Mouse (Mus musculus) megakaryocyte, embryonic 14.5 days (primary cell): ENCODE results near the gene Exoc3l2. TPM values are rescaled to one million over a fixed set of nuclear protein-coding genes. Genes with fewer than 3 reads are reported as not detected.
A peak's percentile ranks its signal among the peaks of the same experiment; 100 is the strongest.
"Not testable (repeated sequence)": the region's sequence is repeated elsewhere in the genome, so short reads cannot be mapped to it uniquely, and the experiment has no call there.

Experiments used
- H3K27me3 ChIP-seq: replicated peaks from 2 replicates; pipeline ENCODE3; 2012; ENCODE audit warnings: inconsistent platforms
- H3K36me3 ChIP-seq: replicated peaks from 2 replicates; pipeline ENCODE3; 2012; ENCODE audit warnings: low read length, inconsistent platforms, mixed read lengths
- H3K4me1 ChIP-seq: 2 replicates; pipeline ENCODE4 v1.6.1; 2012; ENCODE audit warnings: inconsistent platforms
- H3K4me3 ChIP-seq: replicated peaks from 2 replicates; pipeline ENCODE3; 2012; ENCODE audit warnings: moderate library complexity, mild to moderate bottlenecking, inconsistent platforms
- H3K9me3 ChIP-seq: 2 replicates; pipeline ENCODE4 v1.6.1; 2012; ENCODE audit warnings: inconsistent platforms
- FLI1 ChIP-seq: IDR thresholded peaks from 2 replicates; pipeline ENCODE4 v1.6.1; 2012; ENCODE audit warnings: low read length, inconsistent platforms, mixed read lengths
- GATA1 ChIP-seq: IDR thresholded peaks from 3 replicates; pipeline ENCODE4 v1.6.1; 2012; ENCODE audit warnings: mixed read lengths, low read length, inconsistent platforms, borderline replicate concordance
- polyA plus RNA-seq: library from polyadenylated mRNA; stranded (reverse); fragments of >175 nt; gene quantifications from 2 replicates; pipeline ENCODE4 v1.2.3, GENCODE M21; 2012; ENCODE audit warnings: low replicate concordance; ENCODE audit not compliant: insufficient read depth

The Exoc3l2 gene
- polyA plus RNA-seq, 1 experiment = 53.6 TPM

- TF ChIP-seq FLI1 (no peak), GATA1 (no peak)
- peaks cover 32% of the 10 kb centered on the region for H3K36me3 ChIP-seq
- H3K4me3 ChIP-seq = no peak overlapping the region
Observed at GRCm38 (mm10) chr7:19500420-19501363, 37.6 kb downstream of the Exoc3l2 start.

GRCm38 (mm10) chr7:19501658-19502057 is 38.5 kb downstream of the Exoc3l2 start:
- Histone ChIP-seq H3K36me3 (peaks cover 28% of the 10 kb centered on the region), H3K4me1 (peaks cover 57% of the 10 kb centered on the region), H3K9me3 (no peaks in the 10 kb centered on the region), H3K4me3 (no peak overlapping the region), H3K27me3 (no peaks in the 10 kb centered on the region)
- no peak for TF ChIP-seq GATA1
- no peak for TF ChIP-seq FLI1

More at GRCm38 (mm10) chr7:19500420-19501363, 37.6 kb downstream of the Exoc3l2 start:
- H3K9me3 ChIP-seq = no peaks in the 10 kb centered on the region
- peaks cover 59% of the 10 kb centered on the region for H3K4me1 ChIP-seq
- no peaks in the 10 kb centered on the region for H3K27me3 ChIP-seq

- Histone ChIP-seq H3K27me3 (no peaks in the 10 kb centered on the region), H3K4me3 (peak overlapping the region; percentile 26), H3K4me1 (peaks cover 60% of the 10 kb centered on the region), H3K9me3 (no peaks in the 10 kb centered on the region), H3K36me3 (peaks cover 22% of the 10 kb centered on the region)
- no peak for TF ChIP-seq GATA1
- no peak for TF ChIP-seq FLI1
Observed at GRCm38 (mm10) chr7:19503481-19504068, 40.4 kb downstream of the Exoc3l2 start.

DNA sequence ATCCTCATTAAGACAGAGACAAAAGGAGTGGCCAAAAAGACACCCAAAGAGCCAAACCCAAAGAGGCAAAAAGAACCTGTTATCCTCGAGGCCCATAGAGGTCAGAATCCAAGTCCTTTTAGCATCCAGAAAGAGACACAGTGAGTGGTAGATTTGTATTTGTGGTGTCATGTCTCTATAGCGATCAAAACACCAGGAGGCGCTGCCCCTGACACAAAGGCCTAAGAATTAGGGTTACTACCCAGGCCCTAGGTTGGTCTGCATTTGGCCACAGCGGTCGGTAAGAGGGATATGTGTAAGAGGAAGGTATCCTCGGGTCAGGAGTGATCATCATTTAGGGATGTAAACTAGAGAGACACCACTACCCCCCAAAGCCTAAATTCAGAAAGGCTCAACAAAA is 43.2 kb downstream of the Exoc3l2 start:
- peaks cover 32% of the 10 kb centered on the region for H3K36me3 ChIP-seq
- H3K4me1 ChIP-seq = peaks cover 56% of the 10 kb centered on the region
- no peaks in the 10 kb centered on the region for H3K27me3 ChIP-seq
- TF ChIP-seq GATA1 (no peak), FLI1 (no peak)
- H3K9me3 ChIP-seq = no peaks in the 10 kb centered on the region
- no peak overlapping the region for H3K4me3 ChIP-seq

- Histone ChIP-seq H3K4me1 (peaks cover 53% of the 10 kb centered on the region), H3K36me3 (peaks cover 39% of the 10 kb centered on the region), H3K27me3 (no peaks in the 10 kb centered on the region), H3K4me3 (peak overlapping the region; percentile 98), H3K9me3 (no peaks in the 10 kb centered on the region)
- TF ChIP-seq GATA1 (no peak), FLI1 (no peak)
Observed at GRCm38 (mm10) chr7:19506969-19507611, 44.0 kb downstream of the Exoc3l2 start.

- TF ChIP-seq GATA1 = no peak
- no peak for TF ChIP-seq FLI1
- no peaks in the 10 kb centered on the region for H3K9me3 ChIP-seq
- no peaks in the 10 kb centered on the region for H3K27me3 ChIP-seq
- H3K4me1 ChIP-seq = peaks cover 57% of the 10 kb centered on the region
- H3K36me3 ChIP-seq = peaks cover 42% of the 10 kb centered on the region
- H3K4me3 ChIP-seq = peak overlapping the region; percentile 98
Observed at GRCm38 (mm10) chr7:19507612-19507981, 44.5 kb downstream of the Exoc3l2 start.

DNA sequence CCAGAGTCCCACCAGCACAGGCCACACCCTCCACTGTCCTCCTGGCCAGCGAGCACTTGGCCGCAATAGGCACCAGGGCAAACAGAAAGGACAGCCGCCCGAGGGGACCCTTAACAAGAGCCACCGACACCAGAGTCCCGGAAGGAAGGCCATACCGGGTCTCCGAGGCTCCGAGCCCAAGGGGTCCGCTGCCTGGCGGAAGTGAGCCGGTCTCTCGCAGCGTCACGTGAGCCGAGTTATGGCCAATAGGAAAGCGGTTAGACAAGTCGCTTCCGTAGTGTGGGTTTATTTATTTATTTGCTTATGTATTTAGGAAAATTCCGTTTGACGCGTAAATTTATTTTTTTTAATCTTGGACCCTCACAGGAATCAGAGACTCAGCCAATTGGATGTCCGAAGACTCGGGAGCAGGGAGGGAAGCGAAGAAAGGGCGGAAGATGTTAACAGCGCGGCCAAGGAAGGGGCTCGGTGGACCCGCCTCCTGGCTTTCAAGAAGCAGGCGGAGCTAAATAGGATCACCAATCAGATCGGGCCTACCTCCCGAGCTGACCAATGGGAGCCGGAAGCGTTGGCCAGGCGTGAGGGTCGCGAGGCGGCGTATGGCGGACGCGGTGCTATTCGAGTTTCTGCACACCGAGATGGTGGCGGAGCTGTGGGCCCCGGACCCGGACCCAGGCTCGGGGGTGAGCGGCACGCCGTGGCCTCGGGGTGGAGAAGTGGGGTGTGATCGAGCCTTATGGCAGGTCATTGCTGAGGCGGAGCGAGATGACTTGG is 45.2 kb downstream of the Exoc3l2 start, which contains the start of the genes Bloc1s3 and Trappc6a:
Gene Bloc1s3, minus strand, starts transcription at position 218 of the 774 bp plus-strand sequence.
Gene Trappc6a, plus strand, starts transcription at position 246 of the 774 bp plus-strand sequence.
- Histone ChIP-seq H3K4me3 (peak within 1 kb of the TSS; percentile 98), H3K27me3 (no peaks in the 10 kb centered on the region), H3K4me1 (peaks cover 64% of the 10 kb centered on the region), H3K9me3 (no peaks in the 10 kb centered on the region), H3K36me3 (peaks cover 45% of the 10 kb centered on the region)
- TF ChIP-seq GATA1 (no peak), FLI1 (no peak)

DNA sequence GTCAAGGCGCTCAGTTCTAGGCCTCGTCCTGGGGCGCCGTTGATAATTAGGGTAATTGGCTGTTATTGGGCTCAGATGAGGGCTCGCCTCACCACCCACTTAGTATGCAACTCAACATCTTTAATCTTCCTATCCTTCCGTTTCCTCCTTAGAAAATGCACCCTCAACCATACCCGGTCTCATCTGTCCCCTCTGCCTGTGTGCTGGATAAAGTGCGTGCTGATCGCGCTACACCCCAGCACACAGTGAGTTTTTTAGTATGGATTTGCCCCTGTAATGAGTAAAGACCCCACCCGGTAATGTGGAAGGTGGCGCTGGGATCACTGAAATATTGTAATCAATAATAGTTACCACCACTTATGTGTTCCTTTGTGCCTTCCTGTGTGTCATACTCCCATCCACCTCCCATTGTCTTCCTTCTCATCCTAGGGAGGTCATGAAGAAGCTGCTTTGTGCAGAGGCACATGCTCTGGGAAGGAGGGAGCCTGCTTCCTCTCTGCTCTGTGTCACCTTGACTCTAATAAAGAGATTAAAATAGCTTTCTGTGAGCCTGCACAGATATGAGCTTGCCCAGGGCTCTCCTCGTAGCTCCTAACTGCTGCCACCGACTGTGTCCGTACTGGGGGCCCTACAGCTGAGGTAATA is 45.9 kb downstream of the Exoc3l2 start:
- Histone ChIP-seq H3K36me3 (peaks cover 48% of the 10 kb centered on the region), H3K4me1 (peaks cover 60% of the 10 kb centered on the region)

DNA sequence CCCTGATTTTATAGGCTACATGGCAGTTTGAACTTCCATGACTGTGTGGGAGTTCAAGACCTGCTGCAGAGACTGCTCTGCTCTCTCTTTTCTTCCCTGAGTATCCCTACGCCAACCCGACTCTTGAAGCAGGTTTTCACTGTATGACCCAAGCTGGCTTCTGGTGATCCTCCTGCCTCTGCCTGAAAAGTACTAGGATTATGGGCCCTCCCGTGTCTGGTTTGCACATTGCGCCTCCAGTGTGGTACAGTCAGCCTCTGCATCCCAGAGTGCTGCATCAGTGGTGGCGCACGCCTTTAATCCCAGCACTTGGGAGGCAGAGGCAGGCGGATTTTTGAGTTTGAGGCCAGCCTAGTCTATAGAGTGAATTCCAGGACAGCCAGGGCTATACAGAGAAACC is 46.7 kb downstream of the Exoc3l2 start:
- no peak for TF ChIP-seq FLI1
- no peak for TF ChIP-seq GATA1
- Histone ChIP-seq H3K9me3 (no peaks in the 10 kb centered on the region), H3K27me3 (no peaks in the 10 kb centered on the region), H3K4me3 (peak overlapping the region; percentile 98), H3K36me3 (peaks cover 48% of the 10 kb centered on the region), H3K4me1 (peaks cover 62% of the 10 kb centered on the region)

More for the DNA sequence above, 45.9 kb downstream of the Exoc3l2 start:
- Histone ChIP-seq H3K9me3 (no peaks in the 10 kb centered on the region), H3K27me3 (no peaks in the 10 kb centered on the region), H3K4me3 (peak overlapping the region; percentile 98)
- TF ChIP-seq FLI1 (no peak), GATA1 (no peak)

DNA sequence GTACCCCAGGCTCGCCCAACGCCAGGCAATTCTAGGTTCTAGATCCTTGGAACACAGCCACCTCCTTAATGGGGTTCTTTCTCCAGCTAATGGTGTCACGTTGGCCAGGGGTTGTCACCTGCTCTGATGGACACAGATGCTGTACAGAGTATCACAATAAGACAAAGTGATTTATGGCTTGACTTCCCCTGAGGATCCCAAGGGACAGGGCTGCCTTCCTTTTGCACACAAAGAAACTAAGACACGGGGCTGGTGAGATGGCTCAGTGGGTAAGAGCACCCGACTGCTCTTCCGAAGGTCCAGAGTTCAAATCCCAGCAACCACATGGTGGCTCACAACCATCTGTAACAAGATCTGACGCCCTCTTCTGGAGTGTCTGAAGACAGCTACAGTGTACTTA is 48.8 kb downstream of the Exoc3l2 start:
- peaks cover 47% of the 10 kb centered on the region for H3K4me1 ChIP-seq
- H3K27me3 ChIP-seq, H3K4me3 ChIP-seq, H3K9me3 ChIP-seq: not testable (repeated sequence)
- H3K36me3 ChIP-seq = peaks cover 54% of the 10 kb centered on the region
